Mouse (Mus musculus) gastrocnemius, postnatal 10 days (tissue): Measurements from ENCODE around the gene Pde1b. TPM values are rescaled to one million over a fixed set of nuclear protein-coding genes. Genes with fewer than 3 reads are reported as not detected.

Experiments
- DNase-seq: peaks from one replicate; pipeline ENCODE4 v3.0.0; 2021; ENCODE audit warnings: mixed read lengths
- long read RNA-seq, 2 experiments: library from polyadenylated mRNA; stranded (forward); transcript quantifications; one replicate each; pipeline ENCODE4 v2.0.0; 2021
- total RNA-seq, 2 experiments: library from RNA; stranded (reverse); gene quantifications; 2 replicates each; pipeline ENCODE4 v1.2.3; 2021

The Pde1b gene
- 1 to 10 TPM; 1.2 to 2.2 TPM for total RNA-seq
- long read RNA-seq, experiment 1, partial matches to known transcripts = 0 of 3 reads
- long read RNA-seq, experiment 1, other reads (novel, unspliced or antisense) = 0 of 3 reads
- long read RNA-seq, experiment 2 = 0 reads

GRCm38 (mm10) chr15:103502435-103503250, at the start of gene Pde1b:
Gene Pde1b, plus strand, starts transcription at chr15:103503034.
- DNase-seq = peak; percentile 61

GRCm38 (mm10) chr15:103453551-103454218, 49.1 kb upstream of the Pde1b start, which contains the start of gene Nckap1l:
Gene Nckap1l, plus strand, starts transcription at chr15:103453794.
- no peak for DNase-seq

- no peak for DNase-seq
Measured at GRCm38 (mm10) chr15:103454449-103454848, 48.4 kb upstream of the Pde1b start.

GRCm38 (mm10) chr15:103462539-103463261, 40.1 kb upstream of the Pde1b start:
- DNase-seq = peak; percentile 10

GRCm38 (mm10) chr15:103471488-103472194, 31.2 kb upstream of the Pde1b start:
- no peak for DNase-seq

GRCm38 (mm10) chr15:103472265-103472664, 30.6 kb upstream of the Pde1b start:
- DNase-seq = no peak

GRCm38 (mm10) chr15:103473182-103473581, 29.7 kb upstream of the Pde1b start:
- no peak for DNase-seq

GRCm38 (mm10) chr15:103473769-103474168, 29.1 kb upstream of the Pde1b start:
- no peak for DNase-seq

- no peak for DNase-seq
Measured at GRCm38 (mm10) chr15:103479080-103479606, 23.7 kb upstream of the Pde1b start.

GRCm38 (mm10) chr15:103480129-103480528, 22.7 kb upstream of the Pde1b start:
- DNase-seq = no peak

- no peak for DNase-seq
Measured at GRCm38 (mm10) chr15:103482488-103482887, 20.3 kb upstream of the Pde1b start.

- DNase-seq = no peak
Measured at GRCm38 (mm10) chr15:103484490-103484889, 18.3 kb upstream of the Pde1b start.

GRCm38 (mm10) chr15:103485106-103485505, 17.7 kb upstream of the Pde1b start:
- DNase-seq = no peak

- DNase-seq = no peak
Measured at GRCm38 (mm10) chr15:103486658-103487057, 16.2 kb upstream of the Pde1b start.

- DNase-seq = no peak
Measured at GRCm38 (mm10) chr15:103488336-103488735, 14.5 kb upstream of the Pde1b start.

GRCm38 (mm10) chr15:103496204-103497140, 6.4 kb upstream of the Pde1b start:
- DNase-seq = no peak

- DNase-seq = no peak
Measured at GRCm38 (mm10) chr15:103498157-103498556, 4.7 kb upstream of the Pde1b start.

- DNase-seq = no peak
Measured at GRCm38 (mm10) chr15:103500723-103501122, 2.1 kb upstream of the Pde1b start.

- DNase-seq = no peak
Measured at GRCm38 (mm10) chr15:103501186-103501585, 1.6 kb upstream of the Pde1b start.

GRCm38 (mm10) chr15:103503251-103503600, 392 bp downstream of the Pde1b start:
- DNase-seq = no peak

GRCm38 (mm10) chr15:103503660-103504059, 826 bp downstream of the Pde1b start:
- DNase-seq = no peak
